Mouse (Mus musculus): ENCODE measurements around the gene Arl15.

DNA sequence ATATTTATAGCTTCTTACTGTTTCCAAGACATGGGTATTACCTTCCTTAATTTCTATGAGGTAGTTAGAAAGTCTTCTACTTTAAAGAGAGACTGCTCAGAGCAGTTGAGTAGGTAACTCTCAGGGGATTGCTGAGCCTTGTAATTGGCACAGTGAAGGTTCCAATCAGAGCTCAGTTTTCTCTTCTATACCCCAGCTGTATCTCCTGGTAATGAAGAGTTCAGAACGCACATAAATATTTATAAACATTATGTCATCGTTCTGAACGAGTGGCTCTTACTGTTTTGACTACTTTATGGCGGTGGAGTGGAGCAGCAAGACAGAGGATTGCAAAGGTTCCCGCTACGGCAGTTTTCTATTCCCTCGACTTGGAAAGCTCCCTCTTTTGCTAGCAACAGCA is 311.8 kb downstream of the Arl15 start:
- TF ChIP-seq CTCF (IDR thresholded peaks at IDR 0.05; ENCODE audit: low read depth, low read length) = no peak
- no peak for TF ChIP-seq POLR2A (IDR thresholded peaks at IDR 0.05; ENCODE audit: borderline replicate concordance, low read depth, low read length)
